Mouse (Mus musculus) c-Kit-negative CD71-positive TER-119-positive erythroid progenitor cells, embryonic 14.5 days (primary cell): Measurements from ENCODE around the gene Tk1.
A peak's percentile ranks its signal among the peaks of the same experiment; 100 is the strongest.

ENCODE experiments used
- DNase-seq: peaks from one replicate; pipeline ENCODE4 v3.0.0-alpha.2; 2013; ENCODE audit warnings: low read depth, low spot score

The Tk1 gene

GRCm38 (mm10) chr11:117825333-117826101 is at the start of gene Tk1, which contains the start of gene Afmid:
Tk1 (minus strand) TSS chr11:117826092.
Afmid (plus strand) TSS chr11:117825924.
- peak; percentile 65 for DNase-seq

DNA sequence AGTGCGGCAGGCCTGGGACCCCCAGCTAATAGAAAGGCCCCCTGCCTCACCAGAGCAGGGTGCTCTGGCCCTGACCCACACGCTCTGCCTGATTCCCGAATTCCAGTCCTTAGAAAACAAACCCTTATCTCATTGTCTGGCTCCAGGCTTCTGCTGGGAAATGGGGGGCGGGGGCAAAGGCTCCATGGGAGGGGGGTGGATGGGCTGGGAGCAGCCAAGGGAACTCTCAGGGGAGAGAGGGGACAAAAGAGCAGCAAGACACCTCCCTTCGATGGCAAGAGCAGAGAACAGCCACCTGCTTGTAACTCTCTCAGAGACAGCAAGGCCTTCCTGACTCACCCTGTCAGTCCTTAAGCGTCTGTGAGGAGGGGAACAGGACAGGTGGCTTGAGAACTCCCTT is 49.8 kb upstream of the Tk1 start:
- no peak for DNase-seq

GRCm38 (mm10) chr11:117874419-117874818 is 48.5 kb upstream of the Tk1 start:
- no peak for DNase-seq

- DNase-seq, result no peak
Measured at GRCm38 (mm10) chr11:117872861-117873608, 47.1 kb upstream of the Tk1 start, which contains the start of gene Tha1. Tha1 (minus strand) TSS chr11:117873481.

GRCm38 (mm10) chr11:117871911-117872584 is 46.2 kb upstream of the Tk1 start:
- DNase-seq, result no peak

DNA sequence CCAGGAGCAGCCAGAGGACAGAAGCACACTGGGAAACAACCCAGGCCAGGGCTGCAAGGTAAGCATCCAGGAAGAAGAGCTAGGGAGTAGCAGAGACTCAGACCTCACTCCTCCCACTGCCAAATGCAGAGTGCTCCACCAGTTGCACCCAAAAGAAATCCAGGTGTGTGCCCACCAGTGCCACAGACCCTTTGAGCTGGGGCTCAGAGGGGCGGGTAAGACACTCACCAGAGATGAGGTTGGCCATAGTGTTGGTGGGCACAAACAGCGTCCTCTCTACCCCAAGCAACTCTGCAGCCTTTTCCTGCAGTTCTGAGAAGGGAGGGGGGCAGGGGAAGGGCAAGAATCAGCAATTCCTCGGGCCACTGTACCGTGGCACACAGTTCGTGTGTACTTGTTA is 45.5 kb upstream of the Tk1 start:
- DNase-seq, result no peak

DNA sequence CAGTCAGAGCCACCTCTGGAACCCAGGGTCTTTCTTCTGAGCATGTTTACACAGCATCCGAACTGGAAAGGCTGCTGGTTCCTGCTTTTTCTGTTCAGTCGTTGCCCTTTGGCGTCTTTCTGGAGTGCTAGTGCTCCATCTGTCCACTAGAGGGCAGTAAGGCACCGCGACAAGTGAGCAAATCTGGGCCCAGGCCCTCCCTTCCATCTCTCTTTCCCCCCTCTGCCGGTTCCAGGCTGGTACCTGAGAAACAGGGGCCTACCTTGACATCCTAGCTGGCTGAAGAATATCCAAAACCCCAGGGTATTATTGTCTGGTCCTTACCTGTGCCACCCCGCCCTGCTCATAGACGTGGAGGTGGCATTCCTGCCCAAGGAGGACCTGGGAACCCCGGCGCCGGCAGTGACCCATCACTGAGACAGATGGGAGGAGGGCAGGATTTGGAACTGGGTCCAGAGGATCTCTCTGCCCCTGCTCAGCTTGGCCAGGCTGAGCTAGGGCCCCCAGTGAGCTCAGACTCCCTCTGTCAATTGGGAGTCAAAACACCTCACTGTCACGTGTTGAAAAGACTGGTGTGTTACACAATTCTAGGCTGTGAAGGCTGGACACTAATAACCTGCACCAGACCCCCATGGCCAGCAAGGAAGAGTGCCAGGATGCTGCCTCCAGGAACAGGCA is 44.9 kb upstream of the Tk1 start:
- DNase-seq, result peak; percentile 60

DNA sequence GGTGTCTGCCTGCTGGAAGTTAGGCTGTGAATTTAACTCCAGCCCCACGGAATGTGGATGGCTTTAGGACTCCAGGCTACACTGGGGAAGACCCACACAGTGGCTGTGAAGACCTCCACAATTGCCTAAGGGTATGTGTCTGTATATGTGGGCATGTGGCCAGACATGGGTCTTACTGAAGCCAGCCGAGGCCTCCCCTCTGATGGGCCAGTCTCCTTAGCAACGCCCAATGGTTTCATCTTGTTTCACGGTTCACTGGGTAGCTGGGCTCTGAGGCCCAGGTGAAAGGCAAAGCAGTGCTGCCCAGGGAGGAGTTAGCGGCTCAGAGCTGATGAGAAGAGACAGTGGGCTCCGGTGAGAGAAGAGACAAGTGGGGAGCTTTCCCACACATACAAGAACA is 40.1 kb upstream of the Tk1 start:
- no peak for DNase-seq

DNA sequence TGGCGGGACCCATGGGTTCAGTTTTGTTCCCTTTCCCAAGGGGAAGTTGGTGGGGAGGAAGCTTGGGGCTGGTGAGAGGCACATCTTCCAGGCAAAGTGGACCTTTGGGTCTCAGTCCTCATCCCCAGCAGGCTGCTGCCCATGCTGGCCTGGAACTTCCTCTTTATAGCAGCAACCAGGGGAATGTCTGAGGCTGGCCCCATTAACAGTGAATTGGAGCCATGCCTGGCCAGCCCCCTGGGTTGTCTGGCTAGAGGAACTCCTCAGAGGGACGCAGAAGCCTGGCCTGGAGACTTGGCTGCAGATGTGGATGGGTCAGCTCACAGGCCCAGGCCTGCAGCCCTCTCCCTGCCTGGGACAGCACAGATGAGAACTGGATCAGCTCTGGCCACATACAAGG is 38.9 kb upstream of the Tk1 start:
- no peak for DNase-seq

DNA sequence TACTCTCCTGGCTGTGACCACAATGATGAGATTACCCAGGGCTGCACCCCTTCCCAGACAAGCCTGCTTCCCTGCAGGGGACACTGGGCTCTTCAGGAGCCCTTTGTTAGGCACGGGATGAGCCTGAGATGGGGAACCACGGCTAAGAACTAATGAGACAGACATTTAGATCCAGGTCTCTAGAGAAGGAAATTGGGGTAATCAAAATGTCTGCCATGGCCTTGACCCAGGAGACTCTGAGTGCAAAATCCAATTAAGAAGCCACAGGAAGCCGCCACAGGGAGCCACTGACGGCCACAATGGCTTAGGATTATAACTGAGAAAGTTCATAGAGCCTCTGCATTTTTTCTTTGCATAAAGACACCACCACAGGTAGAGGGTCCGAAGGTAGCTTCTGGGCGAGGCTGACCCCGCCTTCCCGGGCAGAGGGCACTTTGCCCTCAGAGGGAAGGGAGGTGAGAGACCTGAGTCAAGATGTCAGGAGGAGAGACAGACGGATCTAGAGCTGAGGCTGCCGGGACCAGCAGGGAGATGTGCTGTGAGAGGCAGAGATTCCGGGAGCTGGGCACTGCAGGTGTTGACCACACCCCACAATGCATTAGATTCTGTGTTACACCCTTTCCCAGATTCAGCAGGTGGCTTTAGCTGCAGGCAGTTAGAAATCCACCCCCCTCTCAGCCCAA is 37.4 kb upstream of the Tk1 start:
- no peak for DNase-seq

- no peak for DNase-seq
Measured at GRCm38 (mm10) chr11:117860601-117861000, 34.7 kb upstream of the Tk1 start, which contains the start of gene Tmem235. Tmem235 (plus strand) TSS chr11:117860752.

GRCm38 (mm10) chr11:117858392-117858791 is 32.5 kb upstream of the Tk1 start:
- no peak for DNase-seq

DNA sequence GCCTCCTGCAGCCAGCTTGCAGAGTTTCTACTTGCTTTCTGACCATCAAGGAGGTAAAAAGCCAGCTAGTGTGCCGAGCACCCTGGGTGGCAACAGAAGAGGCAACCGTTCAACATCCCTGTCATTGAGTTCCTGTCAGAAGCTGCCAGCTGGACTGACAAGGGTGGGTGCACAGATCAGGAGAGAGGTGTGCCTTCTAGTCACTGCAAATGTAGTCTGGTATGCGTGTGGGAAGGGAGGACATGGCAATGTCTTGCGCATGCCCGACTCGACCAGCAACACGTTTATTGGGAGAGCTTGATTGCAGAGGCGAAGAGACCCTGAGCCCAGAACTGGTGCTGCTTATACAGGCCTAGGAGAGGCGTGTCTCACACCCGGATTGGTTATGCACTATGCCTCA is 31.6 kb upstream of the Tk1 start:
- no peak for DNase-seq

GRCm38 (mm10) chr11:117855975-117856374 is 30.1 kb upstream of the Tk1 start:
- no peak for DNase-seq

GRCm38 (mm10) chr11:117855360-117855759 is 29.5 kb upstream of the Tk1 start:
- no peak for DNase-seq

DNA sequence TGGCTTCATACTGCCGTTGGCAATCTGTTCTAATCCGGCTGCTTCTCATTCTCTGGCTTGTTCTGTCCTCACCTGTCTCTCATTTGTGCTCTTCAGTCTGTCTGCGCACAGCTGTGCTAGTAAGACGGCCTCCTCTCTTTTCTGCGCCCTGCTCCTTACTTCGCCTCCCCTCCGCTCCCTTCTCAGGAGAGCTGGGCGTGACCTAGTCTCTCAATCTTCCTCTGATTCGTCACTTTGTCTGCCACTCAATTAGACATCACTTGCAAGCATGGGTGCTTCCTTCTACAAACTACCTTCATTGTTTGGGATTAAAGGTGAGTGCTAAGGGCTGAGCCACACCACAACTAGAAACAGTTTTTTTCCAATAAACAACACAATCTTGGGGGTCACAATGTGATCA is 28.3 kb upstream of the Tk1 start:
- DNase-seq, result no peak

DNA sequence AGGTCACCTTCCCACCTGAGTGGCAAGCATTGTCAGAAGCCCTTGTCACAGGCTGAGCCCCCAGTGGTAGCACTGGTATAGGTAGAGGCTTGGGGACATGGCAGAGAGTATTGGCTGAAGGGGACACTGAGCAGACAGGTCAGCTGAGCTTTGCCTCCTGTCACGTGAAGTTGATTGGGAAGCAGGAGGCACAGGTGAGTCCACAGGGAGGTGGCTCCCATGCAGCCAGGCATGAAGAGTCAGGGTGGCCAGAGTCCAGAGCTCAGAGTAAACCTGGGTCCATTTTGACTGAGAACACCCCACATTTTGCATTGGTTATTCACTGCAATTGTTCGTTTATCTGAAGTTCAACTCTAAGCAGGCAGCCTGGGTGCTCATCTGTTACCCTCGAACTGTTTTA is 27.0 kb upstream of the Tk1 start:
- no peak for DNase-seq

GRCm38 (mm10) chr11:117848985-117849671 is 23.2 kb upstream of the Tk1 start, which contains the start of gene Birc5:
Birc5 (plus strand) TSS chr11:117849251.
- DNase-seq, result peak; percentile 94

- no peak for DNase-seq
Measured at GRCm38 (mm10) chr11:117848271-117848984, 22.5 kb upstream of the Tk1 start.
